Mouse (Mus musculus) cerebellum, adult 2 months (tissue): ENCODE data around the gene Gpr62.

Experiments used
- CTCF ChIP-seq: fragments of 200-500 bp; IDR thresholded peaks from 2 replicates; pipeline ENCODE4 v1.5.1; 2011; ENCODE audit warnings: low read depth, mild to moderate bottlenecking, control low read depth, low read length, moderate library complexity, borderline replicate concordance; ENCODE audit not compliant: insufficient read depth
- POLR2A ChIP-seq: fragments of 200-500 bp; IDR thresholded peaks from 2 replicates; pipeline ENCODE4 v1.6.1; 2011; ENCODE audit warnings: low read length, control low read depth, borderline replicate concordance; ENCODE audit not compliant: insufficient read depth

GRCm38 (mm10) chr9:106485076-106485475 lies 19.3 kb upstream of the Gpr62 start:
- TF ChIP-seq POLR2A: no peak
- TF ChIP-seq CTCF: no peak
